Mouse (Mus musculus): Measurements from ENCODE around the gene Btn2a2.

GRCm38 (mm10) chr13:23435676-23436075 is 53.0 kb downstream of the Btn2a2 start:
- TF ChIP-seq CTCF (IDR thresholded peaks at IDR 0.05; ENCODE audit: low read depth) (no peak), EP300 (IDR thresholded peaks at IDR 0.05; ENCODE audit: low read depth) (no peak)

Data from liver, postnatal 0 days (tissue).